Mouse (Mus musculus): ENCODE measurements at regions not wholly inside any gene's neighbourhood (a gene's known extent, or its start where the extent isn't known, plus 50 kb on each side); places are given as distances from the start of the nearest gene placed in this dataset.

GRCm38 (mm10) chr6:31745589-31745988 is 181.8 kb upstream of the Podxl start:
- 81% methylated on average over 1 of the region's 1 CpGs for WGBS
- H3K36me3 ChIP-seq = no peaks in the 10 kb centered on the region
- H3K27me3 ChIP-seq (ENCODE audit: low read depth, poor library complexity, severe bottlenecking) = no peaks in the 10 kb centered on the region
- DNase-seq (ENCODE audit: low spot score) = no peak
- no peak overlapping the region for H3K27ac ChIP-seq
- H3K4me3 ChIP-seq = no peak overlapping the region
- H3K4me1 ChIP-seq = no peaks in the 10 kb centered on the region
- H3K9me3 ChIP-seq (replicated peaks) = no peaks in the 10 kb centered on the region

GRCm38 (mm10) chr6:31731391-31731790 is 167.6 kb upstream of the Podxl start:
- WGBS = 79% methylated on average over 4 of the region's 4 CpGs

GRCm38 (mm10) chr6:31719614-31720013 is 155.8 kb upstream of the Podxl start:
- WGBS = 80% methylated on average over 9 of the region's 9 CpGs
- Histone ChIP-seq H3K9me3 (replicated peaks) (no peaks in the 10 kb centered on the region), H3K4me1 (no peaks in the 10 kb centered on the region), H3K4me3 (no peak overlapping the region), H3K36me3 (no peaks in the 10 kb centered on the region), H3K27ac (no peak overlapping the region), H3K27me3 (ENCODE audit: low read depth, poor library complexity, severe bottlenecking) (no peaks in the 10 kb centered on the region)
- DNase-seq (ENCODE audit: low spot score) = no peak

More at GRCm38 (mm10) chr6:31731391-31731790, 167.6 kb upstream of the Podxl start:
- no peak overlapping the region for H3K4me3 ChIP-seq
- no peak overlapping the region for H3K27ac ChIP-seq
- H3K4me1 ChIP-seq = no peaks in the 10 kb centered on the region
- H3K27me3 ChIP-seq (ENCODE audit: low read depth, poor library complexity, severe bottlenecking) = no peaks in the 10 kb centered on the region
- H3K36me3 ChIP-seq = no peaks in the 10 kb centered on the region
- DNase-seq (ENCODE audit: low spot score) = no peak
- H3K9me3 ChIP-seq (replicated peaks) = no peaks in the 10 kb centered on the region

GRCm38 (mm10) chr6:31718843-31719242 is 155.1 kb upstream of the Podxl start:
- H3K36me3 ChIP-seq = no peaks in the 10 kb centered on the region
- H3K9me3 ChIP-seq (replicated peaks) = no peaks in the 10 kb centered on the region
- H3K27ac ChIP-seq = no peak overlapping the region
- no peaks in the 10 kb centered on the region for H3K27me3 ChIP-seq (ENCODE audit: low read depth, poor library complexity, severe bottlenecking)
- no peaks in the 10 kb centered on the region for H3K4me1 ChIP-seq
- WGBS = 88% methylated on average over 4 of the region's 4 CpGs
- DNase-seq (ENCODE audit: low spot score) = no peak
- no peak overlapping the region for H3K4me3 ChIP-seq

GRCm38 (mm10) chr6:31717531-31717930 is 153.8 kb upstream of the Podxl start:
- DNase-seq (ENCODE audit: low spot score) = peak; percentile 83
- Histone ChIP-seq H3K36me3 (no peaks in the 10 kb centered on the region), H3K4me1 (no peaks in the 10 kb centered on the region), H3K27me3 (ENCODE audit: low read depth, poor library complexity, severe bottlenecking) (no peaks in the 10 kb centered on the region), H3K9me3 (replicated peaks) (no peaks in the 10 kb centered on the region), H3K27ac (no peak overlapping the region), H3K4me3 (no peak overlapping the region)
- WGBS = 29% methylated on average over 12 of the region's 12 CpGs

GRCm38 (mm10) chr6:31707256-31707655 is 143.5 kb upstream of the Podxl start:
- no peak for DNase-seq (ENCODE audit: low spot score)
- Histone ChIP-seq H3K36me3 (no peaks in the 10 kb centered on the region), H3K27ac (no peak overlapping the region), H3K4me1 (no peaks in the 10 kb centered on the region), H3K4me3 (no peak overlapping the region), H3K9me3 (replicated peaks) (no peaks in the 10 kb centered on the region), H3K27me3 (ENCODE audit: low read depth, poor library complexity, severe bottlenecking) (no peaks in the 10 kb centered on the region)
- WGBS = 77% methylated on average over 3 of the region's 3 CpGs

GRCm38 (mm10) chr6:31704191-31704590 is 140.4 kb upstream of the Podxl start:
- WGBS = 85% methylated on average over 6 of the region's 6 CpGs
- no peak overlapping the region for H3K27ac ChIP-seq

GRCm38 (mm10) chr6:31702931-31703330 is 139.2 kb upstream of the Podxl start:
- 0 out of 2 replicates have a peak, but pooled peaks cover 2% of the 10 kb centered on the region for H3K4me1 ChIP-seq
- H3K27me3 ChIP-seq (ENCODE audit: low read depth, poor library complexity, severe bottlenecking) = no peaks in the 10 kb centered on the region
- DNase-seq (ENCODE audit: low spot score) = no peak
- no peaks in the 10 kb centered on the region for H3K9me3 ChIP-seq (replicated peaks)
- no peak overlapping the region for H3K4me3 ChIP-seq
- 45% methylated on average over 7 of the region's 7 CpGs for WGBS
- no peak overlapping the region for H3K27ac ChIP-seq
- H3K36me3 ChIP-seq = no peaks in the 10 kb centered on the region

More at GRCm38 (mm10) chr6:31704191-31704590, 140.4 kb upstream of the Podxl start:
- DNase-seq (ENCODE audit: low spot score) = no peak
- no peaks in the 10 kb centered on the region for H3K9me3 ChIP-seq (replicated peaks)
- H3K27me3 ChIP-seq (ENCODE audit: low read depth, poor library complexity, severe bottlenecking) = no peaks in the 10 kb centered on the region
- 0 out of 2 replicates have a peak, but pooled peaks cover 2% of the 10 kb centered on the region for H3K4me1 ChIP-seq
- H3K4me3 ChIP-seq = no peak overlapping the region
- H3K36me3 ChIP-seq = no peaks in the 10 kb centered on the region

GRCm38 (mm10) chr6:31695885-31696284 is 132.1 kb upstream of the Podxl start:
- 70% methylated on average over 3 of the region's 3 CpGs for WGBS
- Histone ChIP-seq H3K9me3 (replicated peaks) (no peaks in the 10 kb centered on the region), H3K4me3 (no peak overlapping the region), H3K36me3 (no peaks in the 10 kb centered on the region), H3K27ac (no peak overlapping the region), H3K4me1 (0 out of 2 replicates have a peak, but pooled peaks cover 4% of the 10 kb centered on the region), H3K27me3 (ENCODE audit: low read depth, poor library complexity, severe bottlenecking) (no peaks in the 10 kb centered on the region)
- DNase-seq (ENCODE audit: low spot score) = no peak

- 85% methylated on average over 1 of the region's 1 CpGs for WGBS
- no peaks in the 10 kb centered on the region for H3K27me3 ChIP-seq (ENCODE audit: low read depth, poor library complexity, severe bottlenecking)
- H3K36me3 ChIP-seq = no peaks in the 10 kb centered on the region
- DNase-seq (ENCODE audit: low spot score) = no peak
- 0 out of 2 replicates have a peak, but pooled peaks cover 4% of the 10 kb centered on the region for H3K4me1 ChIP-seq
- H3K4me3 ChIP-seq = no peak overlapping the region
- H3K27ac ChIP-seq = no peak overlapping the region
- H3K9me3 ChIP-seq (replicated peaks) = no peaks in the 10 kb centered on the region
Observed at GRCm38 (mm10) chr6:31693047-31693446, 129.3 kb upstream of the Podxl start.

GRCm38 (mm10) chr6:31692024-31692423 is 128.2 kb upstream of the Podxl start:
- H3K4me3 ChIP-seq = no peak overlapping the region
- H3K27me3 ChIP-seq (ENCODE audit: low read depth, poor library complexity, severe bottlenecking) = no peaks in the 10 kb centered on the region
- 0 out of 2 replicates have a peak, but pooled peaks cover 4% of the 10 kb centered on the region for H3K4me1 ChIP-seq
- WGBS = 90% methylated on average over 6 of the region's 6 CpGs
- H3K9me3 ChIP-seq (replicated peaks) = no peaks in the 10 kb centered on the region
- no peak for DNase-seq (ENCODE audit: low spot score)
- no peak overlapping the region for H3K27ac ChIP-seq
- no peaks in the 10 kb centered on the region for H3K36me3 ChIP-seq

- Histone ChIP-seq H3K36me3 (no peaks in the 10 kb centered on the region), H3K27me3 (ENCODE audit: low read depth, poor library complexity, severe bottlenecking) (no peaks in the 10 kb centered on the region), H3K4me1 (no peaks in the 10 kb centered on the region), H3K27ac (no peak overlapping the region), H3K9me3 (replicated peaks) (no peaks in the 10 kb centered on the region), H3K4me3 (no peak overlapping the region)
- DNase-seq (ENCODE audit: low spot score) = no peak
- WGBS = 89% methylated on average over 2 of the region's 2 CpGs
Observed at GRCm38 (mm10) chr6:31680101-31680500, 116.3 kb upstream of the Podxl start.

- Histone ChIP-seq H3K4me1 (peaks cover 22% of the 10 kb centered on the region), H3K9me3 (replicated peaks) (no peaks in the 10 kb centered on the region), H3K36me3 (no peaks in the 10 kb centered on the region), H3K27me3 (ENCODE audit: low read depth, poor library complexity, severe bottlenecking) (peaks cover 8% of the 10 kb centered on the region), H3K27ac (peak overlapping the region; percentile 61), H3K4me3 (0 out of 2 replicates have a peak overlapping the region, but pooled peaks have one; percentile 12)
- DNase-seq (ENCODE audit: low spot score) = peak; percentile 65
- 53% methylated on average over 17 of the region's 17 CpGs for WGBS
Observed at GRCm38 (mm10) chr6:31665671-31666486, 102.1 kb upstream of the Podxl start.
